Mouse (Mus musculus) spleen, postnatal 36 days (tissue): Measurements from ENCODE around the gene Cpne2.

Experiments
- DNase-seq, 2 experiments: peaks; one replicate each; pipeline ENCODE4 v3.0.0; 2022; ENCODE audit warnings: low spot score in 2 of 2, mixed read lengths in 1 of 2

Gene Cpne2

GRCm38 (mm10) chr8:94575148-94575547 is 42.4 kb downstream of the Cpne2 start:
- DNase-seq = no peak

- DNase-seq = no peak
Measured at GRCm38 (mm10) chr8:94581820-94582483, 49.2 kb downstream of the Cpne2 start.

GRCm38 (mm10) chr8:94582569-94582968 is 49.8 kb downstream of the Cpne2 start:
- DNase-seq = no peak

GRCm38 (mm10) chr8:94584238-94584817 is 51.5 kb downstream of the Cpne2 start:
- peak; percentile 22 to 37 for DNase-seq

- no peak for DNase-seq
Measured at GRCm38 (mm10) chr8:94591691-94592090, 58.9 kb downstream of the Cpne2 start.

GRCm38 (mm10) chr8:94594211-94594610 is 61.4 kb downstream of the Cpne2 start:
- DNase-seq = no peak

- DNase-seq = no peak
Measured at GRCm38 (mm10) chr8:94600478-94600877, 67.7 kb downstream of the Cpne2 start.

GRCm38 (mm10) chr8:94601034-94601606 is 68.3 kb downstream of the Cpne2 start:
- no peak for DNase-seq

GRCm38 (mm10) chr8:94601607-94602385 is 69.0 kb downstream of the Cpne2 start, which contains the start of the genes Rspry1 and Fam192a:
Gene Rspry1, plus strand, starts transcription at chr8:94601937.
Gene Fam192a, minus strand, starts transcription at chr8:94601997.
- DNase-seq = peak; percentile 100

GRCm38 (mm10) chr8:94602471-94603131 is 69.8 kb downstream of the Cpne2 start:
- no peak for DNase-seq

GRCm38 (mm10) chr8:94604030-94604429 is 71.2 kb downstream of the Cpne2 start:
- DNase-seq = no peak

- no peak for DNase-seq
Measured at GRCm38 (mm10) chr8:94607064-94607463, 74.3 kb downstream of the Cpne2 start.
